Mouse (Mus musculus) left cerebral cortex, adult 18-20 months (tissue): ENCODE data around the gene Sept1. TPM values are rescaled to one million over a fixed set of nuclear protein-coding genes. Genes with fewer than 3 reads are reported as not detected.
A peak's percentile ranks its signal among the peaks of the same experiment; 100 is the strongest.
"Not testable (repeated sequence)": the region's sequence is repeated elsewhere in the genome, so short reads cannot be mapped to it uniquely, and the experiment has no call there.

ENCODE experiments used
- DNase-seq, 2 experiments: peaks; one replicate each; pipeline ENCODE4 v3.0.0; 2021 to 2022; ENCODE audit warnings: low spot score in 2 of 2, mixed read lengths in 1 of 2
- total RNA-seq, 2 experiments: library from RNA; stranded (reverse); gene quantifications; 2 replicates each; pipeline ENCODE4 v1.2.3; 2021

The Sept1 gene
- total RNA-seq, 2 experiments from 2014 or later = 4.4 to 4.5 TPM

- peak; percentile 95 for DNase-seq
These were observed 37.2 kb downstream of the Sept1 start, which contains the start of gene Cd2bp2 for GRCm38 (mm10) chr7:127195544-127196295. Gene Cd2bp2, minus strand, starts transcription at chr7:127196050.

GRCm38 (mm10) chr7:127194633-127195029 lies 38.3 kb downstream of the Sept1 start:
- no peak for DNase-seq

- DNase-seq = no peak
These were observed 38.8 kb downstream of the Sept1 start for GRCm38 (mm10) chr7:127194011-127194632.

GRCm38 (mm10) chr7:127192989-127193388 lies 39.9 kb downstream of the Sept1 start:
- no peak for DNase-seq

GRCm38 (mm10) chr7:127190672-127191071 lies 42.3 kb downstream of the Sept1 start:
- no peak for DNase-seq

- no peak for DNase-seq
These were observed 44.3 kb downstream of the Sept1 start for GRCm38 (mm10) chr7:127188305-127189276.

- DNase-seq = no peak
These were observed 45.6 kb downstream of the Sept1 start for GRCm38 (mm10) chr7:127187351-127187750.

GRCm38 (mm10) chr7:127185601-127186000 lies 47.3 kb downstream of the Sept1 start:
- no peak for DNase-seq

- DNase-seq = no peak
These were observed 48.2 kb downstream of the Sept1 start for GRCm38 (mm10) chr7:127184720-127185119.

- DNase-seq = no peak
These were observed 49.1 kb downstream of the Sept1 start for GRCm38 (mm10) chr7:127183828-127184227.

- DNase-seq = no peak
These were observed 49.6 kb downstream of the Sept1 start for GRCm38 (mm10) chr7:127183345-127183744.

- DNase-seq = not testable (repeated sequence)
These were observed 51.2 kb downstream of the Sept1 start for GRCm38 (mm10) chr7:127181724-127182123.

GRCm38 (mm10) chr7:127180783-127181182 lies 52.1 kb downstream of the Sept1 start:
- DNase-seq = no peak

GRCm38 (mm10) chr7:127176937-127177336 lies 56.0 kb downstream of the Sept1 start:
- DNase-seq = no peak

GRCm38 (mm10) chr7:127166501-127166900 lies 66.4 kb downstream of the Sept1 start:
- no peak for DNase-seq

GRCm38 (mm10) chr7:127165607-127166493 lies 67.1 kb downstream of the Sept1 start:
- DNase-seq = no peak
